Mouse (Mus musculus): ENCODE results near the gene Gbp2. TPM values are rescaled to one million over a fixed set of nuclear protein-coding genes. Genes with fewer than 3 reads are reported as not detected.

Gbp2 gene
- polyA plus RNA-seq (2017; shearing (Covaris generic)): 46.6 TPM

GRCm38 (mm10) chr3:142620111-142620955 lies at the start of gene Gbp2:
Gbp2 (plus strand) TSS chr3:142620602.

GRCm38 (mm10) chr3:142594547-142594946 lies 25.9 kb upstream of the Gbp2 start, which contains the start of gene Gbp2b:
Gbp2b (plus strand) TSS chr3:142594847.

Other genes with a start within 250 kb of the Gbp2 start
- gene Pdlim5, start 224.9 kb upstream of the Gbp2 start, polyA plus RNA-seq (2017; shearing (Covaris generic)): 55.3 TPM
- 12.1 TPM for gene Gbp5, start 126.6 kb upstream of the Gbp2 start, polyA plus RNA-seq (2017; shearing (Covaris generic))
- gene Gbp7, start 90.3 kb upstream of the Gbp2 start, polyA plus RNA-seq (2017; shearing (Covaris generic)): 65.1 TPM
- gene Gbp3, start 60.6 kb upstream of the Gbp2 start, polyA plus RNA-seq (2017; shearing (Covaris generic)): 50.9 TPM
- gene Gbp2b, start 25.8 kb upstream of the Gbp2 start, polyA plus RNA-seq (2017; shearing (Covaris generic)): not detected
- 0.56 TPM for gene Kyat3, start 80.4 kb downstream of the Gbp2 start, polyA plus RNA-seq (2017; shearing (Covaris generic))
- 99.5 TPM for gene Gtf2b, start 144.4 kb downstream of the Gbp2 start, polyA plus RNA-seq (2017; shearing (Covaris generic))

Data from effector memory CD4-positive, alpha-beta T cell, adult 7 months (primary cell).